Mouse (Mus musculus): Measurements from ENCODE around the gene Trabd.

DNA sequence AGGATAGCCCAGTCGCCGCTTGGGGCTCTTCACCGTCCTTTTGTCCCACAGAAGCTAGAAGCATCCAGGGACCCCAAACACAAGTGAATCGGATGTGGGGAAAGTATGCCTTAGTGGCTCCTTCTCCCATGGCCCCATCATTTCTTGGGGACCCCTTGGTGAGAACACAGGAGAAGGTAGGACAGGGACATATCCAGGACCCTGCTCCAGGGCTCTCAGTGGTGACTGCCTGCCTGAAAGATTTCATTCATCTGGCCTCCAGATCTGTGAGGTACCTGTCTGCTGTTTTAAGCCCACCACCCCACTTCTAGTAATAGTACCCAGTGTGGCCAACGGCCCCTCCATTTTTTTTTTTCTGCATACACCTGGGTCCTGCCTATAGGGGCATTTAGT, 12.4 kb upstream of the Trabd start:
- TF ChIP-seq POLR2A (IDR thresholded peaks at IDR 0.05; ENCODE audit: insufficient read length, low read depth) (no peak), USF1 (IDR thresholded peaks at IDR 0.05; ENCODE audit: low read depth) (no peak), MYOD1 (IDR thresholded peaks at IDR 0.05; ENCODE audit: control insufficient read depth in 1 of 3, insufficient read length in 2 of 3, low read depth in 2 of 3) (no peak), MAX (IDR thresholded peaks at IDR 0.05; ENCODE audit: low read depth) (no peak), SRF (IDR thresholded peaks at IDR 0.05; ENCODE audit: control insufficient read depth, insufficient read length, low read depth) (no peak), MYOG (IDR thresholded peaks at IDR 0.05; ENCODE audit: control insufficient read depth in 1 of 3, insufficient read depth in 1 of 3, insufficient read length in 2 of 3, low read depth in 2 of 3) (no peak), REST (IDR thresholded peaks at IDR 0.05; ENCODE audit: insufficient read depth, insufficient read length) (no peak), TCF12 (IDR thresholded peaks at IDR 0.05; ENCODE audit: insufficient read depth, poor library complexity, severe bottlenecking) (no peak), CEBPB (IDR thresholded peaks at IDR 0.05; ENCODE audit: insufficient read depth, poor library complexity, severe bottlenecking) (no peak)

Data from myocyte (in vitro differentiated cells).